Mouse (Mus musculus) embryonic facial prominence, embryonic 13.5 days (tissue): ENCODE measurements around the gene Add3. TPM values are rescaled to one million over a fixed set of nuclear protein-coding genes. Genes with fewer than 3 reads are reported as not detected.
"Not testable (repeated sequence)": the region's sequence is repeated elsewhere in the genome, so short reads cannot be mapped to it uniquely, and the experiment has no call there.

Experiments
- ATAC-seq: fragments of 200-750 bp; cut with Nextera tagmentation; 2 replicates; pipeline ENCODE4 v1.8.0; 2017; ENCODE audit warnings: low read depth; ENCODE audit not compliant: insufficient number of reproducible peaks, insufficient read depth, low FRiP score, low TSS enrichment
- H3K27ac ChIP-seq: fragments of 300-500 bp; sonication (generic); 2 replicates; pipeline ENCODE4 v1.5.1; 2015; ENCODE audit warnings: moderate library complexity, mild to moderate bottlenecking, inconsistent platforms
- H3K27me3 ChIP-seq: fragments of 300-500 bp; sonication (generic); 2 replicates; pipeline ENCODE4 v1.6.1; 2015; ENCODE audit warnings: mild to moderate bottlenecking, inconsistent platforms
- H3K36me3 ChIP-seq: fragments of 300-500 bp; sonication (generic); 2 replicates; pipeline ENCODE4 v1.6.1; 2015; ENCODE audit warnings: mild to moderate bottlenecking, inconsistent platforms
- H3K4me1 ChIP-seq: fragments of 300-500 bp; sonication (generic); 2 replicates; pipeline ENCODE4 v1.6.1; 2015; ENCODE audit warnings: inconsistent platforms
- H3K4me2 ChIP-seq: fragments of 300-500 bp; sonication (generic); 2 replicates; pipeline ENCODE4 v1.6.1; 2015; ENCODE audit warnings: moderate library complexity, mild to moderate bottlenecking, inconsistent platforms
- H3K4me3 ChIP-seq: fragments of 300-500 bp; sonication (generic); 2 replicates; pipeline ENCODE4 v1.5.1; 2015; ENCODE audit warnings: mild to moderate bottlenecking, inconsistent platforms
- H3K9ac ChIP-seq: fragments of 300-500 bp; sonication (generic); 2 replicates; pipeline ENCODE4 v1.6.1; 2015; ENCODE audit warnings: mild to moderate bottlenecking, inconsistent platforms
- H3K9me3 ChIP-seq: fragments of 300-500 bp; sonication (generic); 2 replicates; pipeline ENCODE4 v1.6.1; 2016; ENCODE audit warnings: inconsistent platforms
- WGBS: fragments of 180-500 bp; shearing (Covaris S2); methylation state at CpG from one replicate; pipeline ENCODE4 v1.1.7; 2015; ENCODE audit warnings: mixed read lengths; 5-methylcytosine and 5-hydroxymethylcytosine counted together
- polyA plus RNA-seq: library from polyadenylated mRNA; unstranded; fragments of >200 nt; fragmentation: Nextera tagmentation; extraction: Ambion mirVana; gene quantifications from 2 replicates; pipeline ENCODE4 v1.2.1, GENCODE M21; 2015

Add3 gene
- polyA plus RNA-seq, 1 experiment from 2014 or later: 73.8 TPM

- no peaks in the 10 kb centered on the region for H3K9me3 ChIP-seq
- ATAC-seq: no peak
- H3K36me3 ChIP-seq: peaks cover 15% of the 10 kb centered on the region
- H3K4me1 ChIP-seq: no peaks in the 10 kb centered on the region
- no peak overlapping the region for H3K4me2 ChIP-seq
- H3K9ac ChIP-seq: no peak overlapping the region
- H3K27ac ChIP-seq: no peak overlapping the region
- whole genome bisulfite sequencing: 87% methylated on average over 1 of the region's 1 CpGs
- no peaks in the 10 kb centered on the region for H3K27me3 ChIP-seq
- no peak overlapping the region for H3K4me3 ChIP-seq
Measured at GRCm38 (mm10) chr19:53202116-53202515, 61.9 kb downstream of the Add3 start.

- Histone ChIP-seq H3K9ac (no peak overlapping the region), H3K4me2 (no peak overlapping the region), H3K27ac (no peak overlapping the region), H3K27me3 (no peaks in the 10 kb centered on the region), H3K36me3 (0 out of 2 replicates have a peak, but pooled peaks cover 4% of the 10 kb centered on the region), H3K4me1 (no peaks in the 10 kb centered on the region), H3K4me3 (no peak overlapping the region), H3K9me3 (no peaks in the 10 kb centered on the region)
- ATAC-seq: no peak
- WGBS: 93% methylated on average over 2 of the region's 2 CpGs
Measured at GRCm38 (mm10) chr19:53206986-53207385, 66.7 kb downstream of the Add3 start.

- Histone ChIP-seq H3K27me3 (no peaks in the 10 kb centered on the region), H3K36me3 (no peaks in the 10 kb centered on the region), H3K9me3 (no peaks in the 10 kb centered on the region), H3K27ac (no peak overlapping the region), H3K4me2 (no peak overlapping the region), H3K9ac (no peak overlapping the region), H3K4me1 (no peaks in the 10 kb centered on the region), H3K4me3 (no peak overlapping the region)
- ATAC-seq: no peak
- 89% methylated on average over 7 of the region's 7 CpGs for WGBS
Measured at GRCm38 (mm10) chr19:53208830-53209229, 68.6 kb downstream of the Add3 start.

DNA sequence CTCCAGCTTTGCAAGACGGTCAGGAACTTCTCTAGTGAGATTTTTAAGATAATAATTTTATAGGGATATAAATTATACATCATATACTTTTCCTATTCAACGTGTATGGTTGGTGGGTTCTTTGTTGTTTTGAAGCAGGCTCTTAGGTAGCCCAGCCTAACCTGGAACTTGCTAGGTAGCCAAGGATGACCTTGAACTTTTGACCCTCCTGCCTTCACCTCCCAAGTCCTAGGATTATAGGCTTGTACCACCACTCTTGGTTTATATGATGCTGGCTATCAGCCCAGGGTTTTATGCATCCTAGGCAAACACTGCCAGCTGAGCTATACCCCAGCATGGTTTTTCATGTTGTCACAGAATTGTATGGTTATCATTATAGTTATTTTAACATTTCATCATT, 70.0 kb downstream of the Add3 start:
- Histone ChIP-seq H3K4me1 (no peaks in the 10 kb centered on the region), H3K4me2 (no peak overlapping the region), H3K27me3 (no peaks in the 10 kb centered on the region), H3K36me3 (no peaks in the 10 kb centered on the region), H3K27ac (no peak overlapping the region), H3K9ac (no peak overlapping the region), H3K9me3 (no peaks in the 10 kb centered on the region), H3K4me3 (no peak overlapping the region)
- no peak for ATAC-seq
- WGBS: 67% methylated on average over 2 of the region's 2 CpGs

GRCm38 (mm10) chr19:53215352-53215751, 75.1 kb downstream of the Add3 start:
- no peaks in the 10 kb centered on the region for H3K4me1 ChIP-seq
- H3K27ac ChIP-seq: no peak overlapping the region
- 86% methylated on average over 2 of the region's 2 CpGs for WGBS
- H3K27me3 ChIP-seq: no peaks in the 10 kb centered on the region
- no peak overlapping the region for H3K4me2 ChIP-seq
- no peak overlapping the region for H3K9ac ChIP-seq
- peaks cover 16% of the 10 kb centered on the region for H3K36me3 ChIP-seq
- no peaks in the 10 kb centered on the region for H3K9me3 ChIP-seq
- H3K4me3 ChIP-seq: no peak overlapping the region
- ATAC-seq: no peak

- Histone ChIP-seq H3K9ac (no peak overlapping the region), H3K36me3 (peaks cover 16% of the 10 kb centered on the region), H3K27me3 (no peaks in the 10 kb centered on the region), H3K27ac (no peak overlapping the region), H3K9me3 (no peaks in the 10 kb centered on the region), H3K4me2 (no peak overlapping the region), H3K4me1 (no peaks in the 10 kb centered on the region), H3K4me3 (no peak overlapping the region)
- WGBS: 90% methylated on average over 18 of the region's 18 CpGs
- no peak for ATAC-seq
Measured at GRCm38 (mm10) chr19:53216761-53217538, 76.7 kb downstream of the Add3 start.

DNA sequence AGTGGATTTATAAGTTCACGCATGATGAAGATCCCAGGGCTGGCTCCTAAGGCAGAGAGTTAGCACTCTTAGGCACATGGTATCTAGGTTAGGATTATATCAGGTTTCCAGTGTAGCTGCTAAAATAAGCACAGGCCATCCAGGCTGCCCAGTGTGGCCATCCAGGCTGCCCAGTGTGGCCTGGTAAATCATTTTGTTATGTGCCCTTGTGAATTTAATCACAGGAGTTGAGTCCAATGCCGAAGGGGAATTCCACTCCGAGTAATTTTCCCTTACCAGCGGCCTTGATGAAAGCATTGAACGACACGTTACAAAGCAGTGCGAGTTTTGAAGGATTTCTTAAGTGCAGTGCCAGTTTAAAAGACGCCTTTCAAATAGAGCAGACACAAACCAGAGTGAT, 77.6 kb downstream of the Add3 start:
- no peak overlapping the region for H3K9ac ChIP-seq
- 76% methylated on average over 8 of the region's 8 CpGs for WGBS
- no peak overlapping the region for H3K4me3 ChIP-seq
- H3K27ac ChIP-seq: no peak overlapping the region
- ATAC-seq: no peak
- H3K4me2 ChIP-seq: no peak overlapping the region
- H3K4me1 ChIP-seq: no peaks in the 10 kb centered on the region
- no peaks in the 10 kb centered on the region for H3K27me3 ChIP-seq
- H3K9me3 ChIP-seq: no peaks in the 10 kb centered on the region
- peaks cover 16% of the 10 kb centered on the region for H3K36me3 ChIP-seq

DNA sequence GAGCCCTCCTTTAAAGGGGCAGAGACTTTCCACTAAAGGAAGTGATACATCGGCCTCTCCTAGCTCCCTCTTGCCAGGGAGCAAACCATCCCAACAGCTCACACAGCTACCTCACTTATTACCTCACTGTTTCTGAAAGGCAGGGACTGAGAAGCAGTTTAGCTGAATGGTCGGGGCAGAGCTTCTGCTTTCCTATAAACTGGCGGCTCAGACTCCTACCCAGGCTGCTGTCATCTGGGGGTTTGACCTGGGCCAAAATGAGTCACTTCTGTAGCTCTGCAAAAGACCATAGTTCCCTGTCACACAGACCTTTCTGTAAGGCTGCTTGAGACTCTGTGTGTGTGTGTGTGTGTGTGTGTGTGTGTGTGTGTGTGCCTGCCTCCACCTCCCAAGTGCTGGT, 79.1 kb downstream of the Add3 start:
- Histone ChIP-seq H3K4me3 (no peak overlapping the region), H3K36me3 (peaks cover 16% of the 10 kb centered on the region), H3K4me2 (no peak overlapping the region), H3K9ac (no peak overlapping the region), H3K9me3 (no peaks in the 10 kb centered on the region), H3K27ac (no peak overlapping the region), H3K4me1 (no peaks in the 10 kb centered on the region), H3K27me3 (no peaks in the 10 kb centered on the region)
- WGBS: 69% methylated on average over 3 of the region's 3 CpGs
- ATAC-seq: no peak

DNA sequence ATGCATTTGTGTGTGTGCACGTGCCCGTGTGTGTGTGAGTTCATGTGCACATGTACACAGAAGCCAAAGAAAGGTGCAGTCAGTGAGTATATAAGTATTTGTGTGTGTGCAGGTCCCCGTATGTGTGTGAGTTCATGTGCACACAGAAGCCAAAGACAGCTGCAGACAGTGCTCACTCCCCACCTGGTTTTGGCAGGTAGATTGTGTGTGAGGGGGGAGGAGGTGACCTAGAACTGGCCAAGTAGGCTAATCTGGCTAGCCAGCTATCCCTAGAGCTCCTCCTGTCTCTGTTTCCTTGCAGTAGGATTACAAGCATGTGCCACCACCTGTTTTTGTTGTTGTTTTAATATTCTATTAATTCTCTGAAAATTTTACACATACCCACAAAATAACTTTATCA, 80.9 kb downstream of the Add3 start:
- Histone ChIP-seq H3K9me3 (no peaks in the 10 kb centered on the region), H3K9ac (no peak overlapping the region), H3K27me3 (no peaks in the 10 kb centered on the region), H3K4me2 (no peak overlapping the region), H3K4me1 (no peaks in the 10 kb centered on the region), H3K27ac (no peak overlapping the region), H3K36me3 (peaks cover 16% of the 10 kb centered on the region), H3K4me3 (no peak overlapping the region)
- no peak for ATAC-seq
- 97% methylated on average over 3 of the region's 3 CpGs for WGBS

DNA sequence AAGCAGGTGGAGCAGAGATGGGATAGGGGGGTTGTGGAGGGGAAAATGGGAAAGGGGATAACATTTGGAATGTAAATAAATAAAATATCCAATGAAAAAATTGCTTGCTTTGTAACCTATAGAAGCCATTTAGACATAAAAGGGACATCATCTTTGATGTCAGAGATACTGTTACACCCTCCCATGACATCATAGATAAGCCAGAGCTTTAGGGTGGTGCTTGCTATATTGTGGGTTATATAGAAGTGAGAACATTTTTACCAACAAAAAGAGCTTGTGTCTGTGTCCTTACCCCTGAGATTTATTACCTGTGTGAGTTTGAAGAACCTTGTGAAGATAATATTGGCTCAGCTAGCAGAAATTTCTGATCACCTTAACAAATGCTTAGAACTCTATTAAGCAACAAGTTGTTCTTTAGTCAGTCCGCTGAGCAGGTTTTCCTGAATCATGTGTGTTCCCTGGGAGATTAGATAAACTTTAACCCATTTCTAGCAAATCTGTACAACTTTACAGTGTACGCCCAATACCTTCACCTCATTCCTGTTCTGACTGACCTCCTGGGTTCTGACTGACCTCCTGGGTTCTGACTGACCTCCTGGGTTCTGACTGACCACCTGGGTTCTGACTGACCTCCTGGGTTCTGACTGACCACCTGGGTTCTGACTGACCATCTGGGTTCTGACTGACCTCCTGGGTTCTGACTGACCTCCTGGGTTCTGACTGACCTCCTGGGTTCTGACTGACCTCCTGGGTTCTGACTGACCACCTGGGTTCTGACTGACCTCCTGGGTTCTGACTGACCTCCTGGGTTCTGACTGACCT, 85.2 kb downstream of the Add3 start:
- H3K4me3 ChIP-seq, H3K27me3 ChIP-seq, H3K4me2 ChIP-seq, H3K9ac ChIP-seq, ATAC-seq, H3K27ac ChIP-seq, H3K4me1 ChIP-seq, H3K9me3 ChIP-seq: not testable (repeated sequence)
- WGBS: 87% methylated on average over 2 of the region's 2 CpGs
- H3K36me3 ChIP-seq: peaks cover 27% of the 10 kb centered on the region

- H3K4me2 ChIP-seq: no peak overlapping the region
- H3K27ac ChIP-seq: no peak overlapping the region
- H3K9ac ChIP-seq: no peak overlapping the region
- H3K36me3 ChIP-seq: peaks cover 33% of the 10 kb centered on the region
- no peaks in the 10 kb centered on the region for H3K27me3 ChIP-seq
- H3K4me3 ChIP-seq: no peak overlapping the region
- no peaks in the 10 kb centered on the region for H3K9me3 ChIP-seq
- ATAC-seq: no peak
- 88% methylated on average over 13 of the region's 13 CpGs for WGBS
- no peaks in the 10 kb centered on the region for H3K4me1 ChIP-seq
Measured at GRCm38 (mm10) chr19:53226651-53227050, 86.4 kb downstream of the Add3 start.
